Mouse (Mus musculus) cerebellum, adult 2 months (tissue): ENCODE data around the gene Tpcn1.

Source experiments
- CTCF ChIP-seq: fragments of 200-500 bp; IDR thresholded peaks from 2 replicates; pipeline ENCODE4 v1.5.1; 2011; ENCODE audit warnings: low read depth, mild to moderate bottlenecking, control low read depth, low read length, moderate library complexity, borderline replicate concordance; ENCODE audit not compliant: insufficient read depth
- POLR2A ChIP-seq: fragments of 200-500 bp; IDR thresholded peaks from 2 replicates; pipeline ENCODE4 v1.6.1; 2011; ENCODE audit warnings: low read length, control low read depth, borderline replicate concordance; ENCODE audit not compliant: insufficient read depth

DNA sequence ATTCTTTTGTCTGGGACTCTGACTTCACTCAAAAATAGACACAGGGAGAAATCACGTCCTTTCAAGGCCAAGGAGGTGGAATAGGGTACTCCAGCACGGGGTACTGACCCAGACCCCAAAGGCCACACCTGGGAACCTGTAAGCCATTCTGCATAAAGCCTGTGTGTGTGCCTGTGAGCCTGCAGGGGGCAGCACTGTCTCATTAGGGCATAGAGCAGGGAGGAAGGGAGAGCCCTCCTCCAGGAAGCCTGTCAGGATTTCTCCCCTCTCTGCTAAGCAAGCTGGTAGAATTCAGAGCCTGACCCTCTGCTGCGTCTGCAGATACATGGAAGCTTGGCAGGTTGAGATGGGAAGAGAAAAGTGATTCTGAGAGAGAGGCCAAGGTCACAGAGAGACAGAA, 65.8 kb downstream of the Tpcn1 start:
- TF ChIP-seq POLR2A: no peak
- TF ChIP-seq CTCF: peak; percentile 55; the same call in 1 of the 2 replicates
